Mouse (Mus musculus) intestine, embryonic 16.5 days (tissue): ENCODE results near the gene Cd300a. TPM values are rescaled to one million over a fixed set of nuclear protein-coding genes. Genes with fewer than 3 reads are reported as not detected.
"Not testable (repeated sequence)": the region's sequence is repeated elsewhere in the genome, so short reads cannot be mapped to it uniquely, and the experiment has no call there.

Experiments
- ATAC-seq: fragments of 200-750 bp; cut with Nextera tagmentation; 2 replicates; pipeline ENCODE4 v1.8.0; 2017; ENCODE audit warnings: moderate TSS enrichment, moderate library complexity
- H3K27ac ChIP-seq: fragments of 300-500 bp; sonication (generic); 2 replicates; pipeline ENCODE4 v1.5.1; 2014; ENCODE audit warnings: mild to moderate bottlenecking, low read length
- H3K27me3 ChIP-seq: fragments of 300-500 bp; sonication (generic); replicated peaks from 2 replicates; pipeline ENCODE4 v1.6.1; 2014; ENCODE audit warnings: low read length, control low read depth, mixed read lengths; ENCODE audit not compliant: control insufficient read depth, insufficient read depth
- H3K36me3 ChIP-seq: fragments of 300-500 bp; sonication (generic); 2 replicates; pipeline ENCODE4 v1.6.1; 2014; ENCODE audit warnings: low read length, control low read depth; ENCODE audit not compliant: control insufficient read depth, insufficient read depth
- H3K4me1 ChIP-seq: fragments of 300-500 bp; sonication (generic); 2 replicates; pipeline ENCODE4 v1.6.1; 2014; ENCODE audit warnings: low read length, control low read depth, mixed read lengths; ENCODE audit not compliant: control insufficient read depth, insufficient read depth
- H3K4me2 ChIP-seq: fragments of 300-500 bp; sonication (generic); 2 replicates; pipeline ENCODE4 v1.6.1; 2014; ENCODE audit warnings: low read depth, low read length, control low read depth
- H3K4me3 ChIP-seq: fragments of 300-500 bp; sonication (generic); 2 replicates; pipeline ENCODE4 v1.5.1; 2014; ENCODE audit warnings: mild to moderate bottlenecking, low read length
- H3K9ac ChIP-seq: fragments of 300-500 bp; sonication (generic); 2 replicates; pipeline ENCODE4 v1.6.1; 2014; ENCODE audit warnings: low read depth, low read length
- H3K9me3 ChIP-seq: fragments of 300-500 bp; sonication (generic); 2 replicates; pipeline ENCODE4 v1.6.1; 2016; ENCODE audit warnings: low read length, control low read depth; ENCODE audit not compliant: control insufficient read depth
- WGBS: fragments of 180-500 bp; shearing (Covaris S2); extraction: QIAGEN DNeasy Blood & Tissue Kit; methylation state at CpG from one replicate; pipeline ENCODE4 v1.1.7; 2014; 5-methylcytosine and 5-hydroxymethylcytosine counted together
- polyA plus RNA-seq: library from polyadenylated mRNA; unstranded; fragments of >200 nt; fragmentation: Nextera tagmentation; extraction: Ambion mirVana; gene quantifications from 2 replicates; pipeline ENCODE4 v1.2.1, GENCODE M21; 2015

Cd300a gene
- polyA plus RNA-seq, 1 experiment from 2014 or later = 2.6 TPM

DNA sequence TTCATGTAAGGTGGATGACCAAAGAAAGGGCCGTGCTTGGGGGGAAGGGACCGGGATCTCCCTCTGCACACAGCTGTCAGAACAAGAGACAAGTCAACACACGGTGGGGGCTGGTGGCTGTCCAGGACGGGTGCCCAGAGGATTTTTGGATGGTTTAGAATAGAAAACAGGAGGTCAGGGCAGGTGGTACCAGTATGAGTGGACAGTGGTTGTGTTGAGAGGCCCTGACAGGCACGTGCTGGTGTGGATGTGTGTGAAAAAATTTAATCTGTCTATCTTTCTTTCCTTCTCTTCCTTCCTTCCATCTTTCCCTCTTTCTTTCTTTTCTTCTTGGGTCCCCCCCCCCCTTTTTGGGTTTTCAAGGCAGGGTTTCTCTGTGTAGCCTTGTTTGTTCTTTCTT lies 701 bp downstream of the Cd300a start:
- no peak overlapping the region for H3K27ac ChIP-seq
- WGBS = 70% methylated on average over 5 of the region's 5 CpGs
- no peaks in the 10 kb centered on the region for H3K4me1 ChIP-seq
- H3K9ac ChIP-seq = no peak overlapping the region
- ATAC-seq = no peak
- no peaks in the 10 kb centered on the region for H3K36me3 ChIP-seq
- no peaks in the 10 kb centered on the region for H3K27me3 ChIP-seq
- no peak overlapping the region for H3K4me2 ChIP-seq
- no peaks in the 10 kb centered on the region for H3K9me3 ChIP-seq
- no peak overlapping the region for H3K4me3 ChIP-seq

DNA sequence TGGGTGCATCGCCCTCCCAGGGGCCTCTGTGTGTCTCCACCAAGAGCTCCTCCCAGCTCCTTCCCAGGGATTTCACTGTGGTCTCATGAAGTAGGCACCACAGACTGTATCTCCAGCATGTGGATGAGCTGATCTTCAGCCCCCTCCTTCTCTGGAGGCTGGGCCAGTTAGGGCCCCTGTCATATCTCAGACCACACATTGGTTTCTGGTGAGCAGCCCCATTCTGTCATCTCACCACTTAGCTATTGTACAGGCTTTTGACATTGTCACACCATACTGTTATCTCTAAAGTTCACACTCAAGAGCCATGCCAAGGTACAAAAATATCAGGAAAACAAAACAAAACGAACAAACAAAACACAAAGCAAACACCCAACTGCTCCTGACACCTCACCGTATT lies 6.2 kb downstream of the Cd300a start:
- Histone ChIP-seq H3K4me2 (no peak overlapping the region), H3K4me1 (no peaks in the 10 kb centered on the region), H3K27me3 (no peaks in the 10 kb centered on the region), H3K27ac (no peak overlapping the region), H3K36me3 (no peaks in the 10 kb centered on the region), H3K9ac (no peak overlapping the region), H3K4me3 (no peak overlapping the region), H3K9me3 (no peaks in the 10 kb centered on the region)
- WGBS = 85% methylated on average over 3 of the region's 3 CpGs
- no peak for ATAC-seq

DNA sequence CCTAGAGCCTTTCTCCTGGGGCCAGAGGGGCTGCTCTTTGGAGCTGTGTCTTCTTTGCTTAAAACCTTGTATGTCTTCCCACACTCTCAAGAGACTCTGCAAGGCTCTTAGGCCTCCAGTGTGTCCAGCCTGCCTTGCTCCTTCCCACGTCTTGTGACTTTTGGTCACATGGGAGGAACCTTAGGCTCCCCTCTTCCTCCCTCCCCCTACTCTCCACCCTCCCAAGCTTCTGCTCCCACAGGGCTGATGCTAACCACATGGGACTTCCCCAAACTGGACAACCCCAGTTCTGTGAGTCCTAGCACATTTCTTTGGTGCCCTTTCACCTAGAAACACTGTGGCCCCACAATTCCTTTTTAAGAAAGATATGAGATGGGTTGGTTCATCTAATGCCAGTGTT lies 8.2 kb downstream of the Cd300a start:
- Histone ChIP-seq H3K36me3 (no peaks in the 10 kb centered on the region), H3K27me3 (no peaks in the 10 kb centered on the region), H3K9me3 (no peaks in the 10 kb centered on the region), H3K4me1 (no peaks in the 10 kb centered on the region), H3K4me2 (no peak overlapping the region), H3K9ac (no peak overlapping the region), H3K4me3 (no peak overlapping the region), H3K27ac (no peak overlapping the region)
- ATAC-seq = no peak
- 57% methylated on average over 1 of the region's 1 CpGs for WGBS

DNA sequence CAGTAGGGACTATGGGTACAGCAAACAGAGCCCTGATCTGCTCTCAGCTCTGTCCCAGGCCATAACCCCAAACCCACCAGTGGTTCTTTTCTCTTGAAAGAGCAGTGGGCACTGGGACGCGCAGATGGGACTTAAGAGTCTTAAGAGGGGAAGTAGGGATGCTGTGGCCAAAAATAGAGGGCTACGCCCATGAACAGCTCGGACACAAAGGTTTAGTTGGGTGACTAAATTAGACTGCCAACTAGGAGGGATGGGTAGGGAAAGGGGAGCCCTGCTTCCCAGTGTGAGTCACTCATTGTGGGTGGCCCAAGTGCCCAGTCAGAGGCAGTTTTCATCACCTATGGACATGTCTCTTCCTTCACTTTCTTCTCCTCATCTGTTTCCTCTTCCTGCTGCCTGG lies 13.4 kb downstream of the Cd300a start:
- Histone ChIP-seq H3K4me3 (no peak overlapping the region), H3K27ac (no peak overlapping the region), H3K27me3 (no peaks in the 10 kb centered on the region), H3K9ac (no peak overlapping the region), H3K4me1 (no peaks in the 10 kb centered on the region), H3K9me3 (no peaks in the 10 kb centered on the region), H3K4me2 (no peak overlapping the region), H3K36me3 (no peaks in the 10 kb centered on the region)
- no peak for ATAC-seq
- 91% methylated on average over 4 of the region's 4 CpGs for WGBS

DNA sequence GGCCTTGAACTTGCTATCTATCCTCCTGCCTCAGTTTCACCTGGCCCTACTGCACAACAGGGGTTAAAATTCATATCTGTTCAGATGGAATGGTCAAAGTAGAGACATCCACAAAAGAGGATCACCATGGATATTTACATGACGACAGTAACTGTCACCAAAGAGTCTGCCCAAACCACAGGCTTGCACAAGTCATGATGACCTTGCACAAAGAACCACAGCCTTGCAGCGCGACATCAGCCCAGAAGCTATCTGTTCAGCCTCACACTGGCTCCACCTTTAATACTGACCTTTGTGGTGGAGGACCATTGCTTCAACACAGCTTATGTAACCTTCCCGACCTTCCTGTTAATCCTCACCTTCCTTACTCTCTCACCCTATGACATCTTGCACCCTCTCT lies 17.7 kb downstream of the Cd300a start:
- Histone ChIP-seq H3K4me1 (no peaks in the 10 kb centered on the region), H3K4me3 (no peak overlapping the region), H3K27me3 (no peaks in the 10 kb centered on the region), H3K9ac (no peak overlapping the region), H3K9me3 (no peaks in the 10 kb centered on the region), H3K36me3 (no peaks in the 10 kb centered on the region), H3K4me2 (no peak overlapping the region), H3K27ac (no peak overlapping the region)
- WGBS = 77% methylated on average over 4 of the region's 4 CpGs
- no peak for ATAC-seq

DNA sequence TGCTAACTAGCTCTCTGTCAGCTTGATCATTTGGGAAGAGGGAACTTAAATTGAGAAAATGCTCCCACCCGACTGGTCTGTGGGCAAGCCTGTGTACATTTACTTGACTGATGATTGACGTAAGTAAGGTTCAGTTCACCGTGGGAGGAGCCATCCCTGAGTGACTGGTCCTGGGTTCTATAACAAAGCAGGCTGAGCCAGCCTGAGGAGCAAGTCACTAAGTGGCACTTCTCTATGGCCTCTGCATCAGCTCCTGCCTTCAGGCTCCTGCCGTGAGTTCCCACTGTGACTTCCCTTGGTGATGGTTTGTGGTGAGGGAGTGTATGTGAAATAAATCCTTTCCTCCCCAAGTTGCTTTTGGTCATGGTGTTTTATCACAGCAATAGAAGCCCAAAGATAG lies 18.2 kb downstream of the Cd300a start:
- Histone ChIP-seq H3K36me3 (no peaks in the 10 kb centered on the region), H3K27me3 (no peaks in the 10 kb centered on the region), H3K9me3 (no peaks in the 10 kb centered on the region), H3K4me1 (no peaks in the 10 kb centered on the region), H3K4me2 (no peak overlapping the region), H3K27ac (no peak overlapping the region), H3K4me3 (no peak overlapping the region), H3K9ac (no peak overlapping the region)
- WGBS = 59% methylated on average over 4 of the region's 4 CpGs
- ATAC-seq = no peak

DNA sequence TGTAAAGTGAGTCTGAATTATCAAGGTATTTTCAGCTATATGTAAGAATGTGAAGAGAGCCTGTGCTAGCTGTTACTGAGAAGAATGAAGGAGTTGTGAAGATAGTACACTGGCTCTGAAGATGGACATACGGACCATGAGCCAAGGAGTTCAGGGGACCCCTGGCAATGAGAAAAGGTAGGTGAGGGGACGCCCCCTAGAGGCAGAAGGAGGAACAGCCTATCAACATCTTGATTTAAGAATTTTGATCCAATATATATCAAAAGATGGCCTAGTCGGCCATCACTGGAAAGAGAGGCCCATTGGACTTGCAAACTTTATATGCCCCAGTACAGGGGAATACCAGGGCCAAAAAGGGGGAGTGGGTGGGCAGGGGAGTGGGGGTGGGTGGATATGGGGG lies 19.7 kb downstream of the Cd300a start:
- H3K36me3 ChIP-seq, H3K9me3 ChIP-seq, H3K27ac ChIP-seq, H3K4me2 ChIP-seq, H3K4me3 ChIP-seq, ATAC-seq, H3K9ac ChIP-seq, H3K27me3 ChIP-seq, H3K4me1 ChIP-seq: not testable (repeated sequence)
- 46% methylated on average over 3 of the region's 3 CpGs for WGBS

DNA sequence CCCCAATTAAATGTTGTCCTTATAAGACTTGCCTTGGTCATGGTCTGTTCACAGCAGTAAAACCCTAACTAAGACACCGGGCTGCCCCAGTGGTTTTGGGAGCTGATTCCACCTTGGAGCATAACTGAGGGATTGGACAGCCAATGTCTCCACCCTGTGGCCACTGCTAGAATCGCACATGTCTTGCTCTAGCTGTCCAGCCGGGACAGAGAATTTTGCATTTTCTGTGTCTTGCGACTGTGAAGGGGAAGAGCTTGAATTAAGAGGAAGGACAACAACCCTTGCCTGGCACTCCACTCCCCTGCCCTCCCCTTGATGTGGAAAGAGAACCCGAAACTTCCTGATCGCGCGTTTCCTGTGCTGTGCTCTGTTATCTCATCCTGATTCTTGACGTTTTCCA lies 23.0 kb downstream of the Cd300a start:
- no peaks in the 10 kb centered on the region for H3K9me3 ChIP-seq
- H3K4me2 ChIP-seq = no peak overlapping the region
- no peaks in the 10 kb centered on the region for H3K27me3 ChIP-seq
- no peak for ATAC-seq
- no peaks in the 10 kb centered on the region for H3K36me3 ChIP-seq
- no peak overlapping the region for H3K27ac ChIP-seq
- no peak overlapping the region for H3K9ac ChIP-seq
- 13% methylated on average over 9 of the region's 9 CpGs for WGBS
- no peak overlapping the region for H3K4me3 ChIP-seq
- no peaks in the 10 kb centered on the region for H3K4me1 ChIP-seq

DNA sequence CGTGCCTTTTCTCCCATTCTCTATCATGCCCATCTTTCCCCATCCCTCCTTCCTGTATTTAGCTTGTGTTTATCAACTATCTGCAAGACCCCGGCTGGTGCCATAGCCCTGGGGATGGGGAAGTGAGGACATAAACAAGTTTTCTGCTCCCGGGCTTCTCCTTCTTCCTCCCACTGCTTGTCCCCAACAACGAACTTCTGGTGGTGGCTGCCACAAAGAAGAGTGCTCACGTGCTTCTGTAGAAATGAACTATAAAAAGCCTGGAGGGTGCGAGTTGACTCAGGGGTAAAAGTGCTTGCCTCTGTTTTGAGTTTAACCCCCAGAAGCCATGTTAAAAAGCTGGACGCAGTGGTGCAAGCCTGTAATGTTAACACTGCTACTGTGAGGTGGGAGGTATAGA lies 25.1 kb downstream of the Cd300a start:
- no peak overlapping the region for H3K27ac ChIP-seq
- H3K4me2 ChIP-seq = no peak overlapping the region
- no peaks in the 10 kb centered on the region for H3K9me3 ChIP-seq
- no peak overlapping the region for H3K9ac ChIP-seq
- 30% methylated on average over 7 of the region's 7 CpGs for WGBS
- H3K36me3 ChIP-seq = no peaks in the 10 kb centered on the region
- H3K27me3 ChIP-seq = no peaks in the 10 kb centered on the region
- H3K4me1 ChIP-seq = no peaks in the 10 kb centered on the region
- ATAC-seq = no peak
- H3K4me3 ChIP-seq = no peak overlapping the region

DNA sequence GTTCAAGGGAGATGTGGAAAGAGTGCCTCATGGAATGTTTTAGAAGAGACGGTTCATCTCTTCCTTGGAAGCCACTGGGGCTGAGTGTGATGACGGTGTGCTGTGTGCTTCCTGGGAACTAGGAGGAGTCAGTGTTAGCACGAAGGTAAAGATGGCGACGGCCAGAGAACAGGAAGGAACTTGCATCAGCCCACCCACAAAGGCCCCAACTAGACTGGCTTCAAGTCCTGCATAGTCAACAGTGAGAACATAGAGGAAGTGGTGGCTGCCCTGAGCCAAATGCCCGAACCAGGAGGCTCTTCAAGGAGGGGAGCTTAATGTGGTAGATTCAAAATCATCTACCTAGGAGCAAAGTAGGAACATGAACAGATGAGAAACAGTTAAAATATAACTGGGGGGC lies 27.3 kb downstream of the Cd300a start:
- Histone ChIP-seq H3K27ac (no peak overlapping the region), H3K9ac (no peak overlapping the region), H3K36me3 (no peaks in the 10 kb centered on the region), H3K27me3 (no peaks in the 10 kb centered on the region), H3K9me3 (no peaks in the 10 kb centered on the region), H3K4me3 (no peak overlapping the region), H3K4me2 (no peak overlapping the region), H3K4me1 (no peaks in the 10 kb centered on the region)
- 78% methylated on average over 6 of the region's 6 CpGs for WGBS
- ATAC-seq = no peak
